Mouse (Mus musculus): ENCODE measurements around the gene Itpkc. TPM values are rescaled to one million over a fixed set of nuclear protein-coding genes. Genes with fewer than 3 reads are reported as not detected.
A peak's percentile ranks its signal among the peaks of the same experiment; 100 is the strongest.

Itpkc gene
- polyA plus RNA-seq, 1 experiment from 2014 or later: 3.2 TPM

- Histone ChIP-seq H3K4me2 (no peak overlapping the region), H3K9ac (ENCODE audit: low read depth, low read length) (no peak overlapping the region), H3K36me3 (ENCODE audit: control insufficient read depth, insufficient read depth, low read length) (peaks cover 3% of the 10 kb centered on the region; the same call in 1 of the 2 replicates), H3K4me1 (ENCODE audit: control insufficient read depth, insufficient read depth, low read length) (peaks cover 18% of the 10 kb centered on the region), H3K27ac (ENCODE audit: low read depth, low read length) (no peak overlapping the region), H3K9me3 (replicated peaks; ENCODE audit: control insufficient read depth, low read length) (no peaks in the 10 kb centered on the region), H3K27me3 (ENCODE audit: control insufficient read depth, insufficient read depth, low read length) (no peaks in the 10 kb centered on the region), H3K4me3 (ENCODE audit: low read depth, low read length) (no peak overlapping the region)
- 85% methylated on average over 6 of the region's 6 CpGs for WGBS (ENCODE audit: insufficient replicate concordance)
- ATAC-seq (replicated peaks; ENCODE audit: insufficient number of reproducible peaks, low FRiP score, low TSS enrichment): no peak
Observed at GRCm38 (mm10) chr7:27261888-27262287, 33.4 kb upstream of the Itpkc start.

- Histone ChIP-seq H3K27me3 (ENCODE audit: control insufficient read depth, insufficient read depth, low read length) (no peaks in the 10 kb centered on the region), H3K9me3 (replicated peaks; ENCODE audit: control insufficient read depth, low read length) (no peaks in the 10 kb centered on the region), H3K36me3 (ENCODE audit: control insufficient read depth, insufficient read depth, low read length) (peaks cover 3% of the 10 kb centered on the region; the same call in 1 of the 2 replicates), H3K4me2 (no peak overlapping the region), H3K4me3 (ENCODE audit: low read depth, low read length) (no peak overlapping the region), H3K9ac (ENCODE audit: low read depth, low read length) (no peak overlapping the region), H3K4me1 (ENCODE audit: control insufficient read depth, insufficient read depth, low read length) (peaks cover 21% of the 10 kb centered on the region), H3K27ac (ENCODE audit: low read depth, low read length) (no peak overlapping the region)
- ATAC-seq (replicated peaks; ENCODE audit: insufficient number of reproducible peaks, low FRiP score, low TSS enrichment): no peak
- 72% methylated on average over 7 of the region's 7 CpGs for WGBS (ENCODE audit: insufficient replicate concordance)
Observed at GRCm38 (mm10) chr7:27260856-27261255, 32.4 kb upstream of the Itpkc start.

- Histone ChIP-seq H3K36me3 (ENCODE audit: control insufficient read depth, insufficient read depth, low read length) (peaks cover 3% of the 10 kb centered on the region; the same call in 1 of the 2 replicates), H3K9me3 (replicated peaks; ENCODE audit: control insufficient read depth, low read length) (no peaks in the 10 kb centered on the region), H3K4me1 (ENCODE audit: control insufficient read depth, insufficient read depth, low read length) (peaks cover 21% of the 10 kb centered on the region), H3K4me3 (ENCODE audit: low read depth, low read length) (peak overlapping the region; percentile 86), H3K27ac (ENCODE audit: low read depth, low read length) (no peak overlapping the region), H3K27me3 (ENCODE audit: control insufficient read depth, insufficient read depth, low read length) (no peaks in the 10 kb centered on the region), H3K4me2 (peak overlapping the region; percentile 93), H3K9ac (ENCODE audit: low read depth, low read length) (peak overlapping the region; percentile 86)
- ATAC-seq (replicated peaks; ENCODE audit: insufficient number of reproducible peaks, low FRiP score, low TSS enrichment): no peak
- 42% methylated on average over 5 of the region's 5 CpGs for WGBS (ENCODE audit: insufficient replicate concordance)
Observed at GRCm38 (mm10) chr7:27259771-27260170, 31.3 kb upstream of the Itpkc start.

GRCm38 (mm10) chr7:27259271-27259721 lies 30.8 kb upstream of the Itpkc start:
- ATAC-seq (replicated peaks; ENCODE audit: insufficient number of reproducible peaks, low FRiP score, low TSS enrichment): no peak
- WGBS (ENCODE audit: insufficient replicate concordance): 5% methylated on average over 9 of the region's 9 CpGs

GRCm38 (mm10) chr7:27258205-27258899 lies 29.9 kb upstream of the Itpkc start, which contains the start of gene Numbl:
TSS of gene Numbl (plus strand) at chr7:27258433.
- Histone ChIP-seq H3K27ac (ENCODE audit: low read depth, low read length) (peak within 1 kb of the TSS; percentile 35; the same call in 1 of the 2 replicates), H3K4me1 (ENCODE audit: control insufficient read depth, insufficient read depth, low read length) (peaks cover 21% of the 10 kb centered on the region), H3K4me2 (peak within 1 kb of the TSS; percentile 93), H3K36me3 (ENCODE audit: control insufficient read depth, insufficient read depth, low read length) (peaks cover 3% of the 10 kb centered on the region; the same call in 1 of the 2 replicates), H3K9me3 (replicated peaks; ENCODE audit: control insufficient read depth, low read length) (no peaks in the 10 kb centered on the region), H3K27me3 (ENCODE audit: control insufficient read depth, insufficient read depth, low read length) (no peaks in the 10 kb centered on the region), H3K9ac (ENCODE audit: low read depth, low read length) (peak within 1 kb of the TSS; percentile 86), H3K4me3 (ENCODE audit: low read depth, low read length) (peak within 1 kb of the TSS; percentile 86)
- ATAC-seq (replicated peaks; ENCODE audit: insufficient number of reproducible peaks, low FRiP score, low TSS enrichment): peak; percentile 83
- 1% methylated on average over 45 of the region's 47 CpGs for WGBS (ENCODE audit: insufficient replicate concordance)

More at GRCm38 (mm10) chr7:27259271-27259721, 30.8 kb upstream of the Itpkc start:
- peak overlapping the region; percentile 86 for H3K9ac ChIP-seq (ENCODE audit: low read depth, low read length)
- H3K27ac ChIP-seq (ENCODE audit: low read depth, low read length): peak overlapping the region; percentile 35; the same call in 1 of the 2 replicates
- peak overlapping the region; percentile 86 for H3K4me3 ChIP-seq (ENCODE audit: low read depth, low read length)
- H3K27me3 ChIP-seq (ENCODE audit: control insufficient read depth, insufficient read depth, low read length): no peaks in the 10 kb centered on the region
- peaks cover 3% of the 10 kb centered on the region; the same call in 1 of the 2 replicates for H3K36me3 ChIP-seq (ENCODE audit: control insufficient read depth, insufficient read depth, low read length)
- H3K9me3 ChIP-seq (replicated peaks; ENCODE audit: control insufficient read depth, low read length): no peaks in the 10 kb centered on the region
- peaks cover 21% of the 10 kb centered on the region for H3K4me1 ChIP-seq (ENCODE audit: control insufficient read depth, insufficient read depth, low read length)
- peak overlapping the region; percentile 93 for H3K4me2 ChIP-seq

GRCm38 (mm10) chr7:27257852-27258204 lies 29.4 kb upstream of the Itpkc start:
- Histone ChIP-seq H3K27me3 (ENCODE audit: control insufficient read depth, insufficient read depth, low read length) (no peaks in the 10 kb centered on the region), H3K4me2 (peak overlapping the region; percentile 93), H3K27ac (ENCODE audit: low read depth, low read length) (no peak overlapping the region), H3K9ac (ENCODE audit: low read depth, low read length) (peak overlapping the region; percentile 86), H3K4me1 (ENCODE audit: control insufficient read depth, insufficient read depth, low read length) (peaks cover 21% of the 10 kb centered on the region), H3K9me3 (replicated peaks; ENCODE audit: control insufficient read depth, low read length) (no peaks in the 10 kb centered on the region), H3K36me3 (ENCODE audit: control insufficient read depth, insufficient read depth, low read length) (peaks cover 3% of the 10 kb centered on the region; the same call in 1 of the 2 replicates), H3K4me3 (ENCODE audit: low read depth, low read length) (peak overlapping the region; percentile 86)
- no peak for ATAC-seq (replicated peaks; ENCODE audit: insufficient number of reproducible peaks, low FRiP score, low TSS enrichment)
- 4% methylated on average over 6 of the region's 6 CpGs for WGBS (ENCODE audit: insufficient replicate concordance)

- Histone ChIP-seq H3K4me2 (peak overlapping the region; percentile 93), H3K36me3 (ENCODE audit: control insufficient read depth, insufficient read depth, low read length) (no peaks in the 10 kb centered on the region; the same call in 1 of the 2 replicates), H3K9me3 (replicated peaks; ENCODE audit: control insufficient read depth, low read length) (no peaks in the 10 kb centered on the region), H3K27ac (ENCODE audit: low read depth, low read length) (no peak overlapping the region), H3K27me3 (ENCODE audit: control insufficient read depth, insufficient read depth, low read length) (no peaks in the 10 kb centered on the region), H3K9ac (ENCODE audit: low read depth, low read length) (peak overlapping the region; percentile 54), H3K4me3 (ENCODE audit: low read depth, low read length) (peak overlapping the region; percentile 86), H3K4me1 (ENCODE audit: control insufficient read depth, insufficient read depth, low read length) (peaks cover 21% of the 10 kb centered on the region)
- 15% methylated on average over 27 of the region's 27 CpGs for WGBS (ENCODE audit: insufficient replicate concordance)
- ATAC-seq (replicated peaks; ENCODE audit: insufficient number of reproducible peaks, low FRiP score, low TSS enrichment): no peak
Observed at GRCm38 (mm10) chr7:27257046-27257851, 28.8 kb upstream of the Itpkc start.

- no peaks in the 10 kb centered on the region for H3K36me3 ChIP-seq (ENCODE audit: control insufficient read depth, insufficient read depth, low read length)
- H3K4me1 ChIP-seq (ENCODE audit: control insufficient read depth, insufficient read depth, low read length): peaks cover 21% of the 10 kb centered on the region
- H3K27ac ChIP-seq (ENCODE audit: low read depth, low read length): no peak overlapping the region
- H3K27me3 ChIP-seq (ENCODE audit: control insufficient read depth, insufficient read depth, low read length): no peaks in the 10 kb centered on the region
- no peak overlapping the region for H3K4me2 ChIP-seq
- H3K9ac ChIP-seq (ENCODE audit: low read depth, low read length): no peak overlapping the region
- no peak for ATAC-seq (replicated peaks; ENCODE audit: insufficient number of reproducible peaks, low FRiP score, low TSS enrichment)
- WGBS (ENCODE audit: insufficient replicate concordance): 48% methylated on average over 3 of the region's 3 CpGs
- no peak overlapping the region for H3K4me3 ChIP-seq (ENCODE audit: low read depth, low read length)
- H3K9me3 ChIP-seq (replicated peaks; ENCODE audit: control insufficient read depth, low read length): no peaks in the 10 kb centered on the region
Observed at GRCm38 (mm10) chr7:27255721-27256120, 27.3 kb upstream of the Itpkc start.

Measured in heart, embryonic 11.5 days (tissue).